Mouse (Mus musculus): ENCODE results near the gene Phactr2.

Gene Phactr2

GRCm38 (mm10) chr10:13448283-13449045, 25.7 kb downstream of the Phactr2 start:
- in situ Hi-C loops (cut with MboI, MseI) = no loop called here

GRCm38 (mm10) chr10:13446791-13447249, 27.4 kb downstream of the Phactr2 start:
- in situ Hi-C loops (cut with MboI, MseI) = no loop called here

- in situ Hi-C loops (cut with MboI, MseI) = no loop called here
Observed at GRCm38 (mm10) chr10:13444257-13444656, 30.0 kb downstream of the Phactr2 start.

GRCm38 (mm10) chr10:13443647-13444046, 30.6 kb downstream of the Phactr2 start:
- in situ Hi-C loops (cut with MboI, MseI) = no loop called here

- in situ Hi-C loops (cut with MboI, MseI) = no loop called here
Observed at GRCm38 (mm10) chr10:13440292-13440691, 33.9 kb downstream of the Phactr2 start.

GRCm38 (mm10) chr10:13438118-13438821, 35.9 kb downstream of the Phactr2 start:
- in situ Hi-C loops (cut with MboI, MseI) = loop anchor here (5.0 kb wide), 3 partner anchors 39 to 416 kb away; no protein-coding TSS in a partner anchor

GRCm38 (mm10) chr10:13437011-13437410, 37.2 kb downstream of the Phactr2 start:
- in situ Hi-C loops (cut with MboI, MseI) = loop anchor here (5.0 kb wide), 3 partner anchors 40 to 415 kb away; no protein-coding TSS in a partner anchor

GRCm38 (mm10) chr10:13433016-13433415, 41.2 kb downstream of the Phactr2 start:
- in situ Hi-C loops (cut with MboI, MseI) = no loop called here

- in situ Hi-C loops (cut with MboI, MseI) = no loop called here
Observed at GRCm38 (mm10) chr10:13431641-13432540, 42.3 kb downstream of the Phactr2 start.

GRCm38 (mm10) chr10:13429766-13430165, 44.4 kb downstream of the Phactr2 start:
- in situ Hi-C loops (cut with MboI, MseI) = loop anchor here (5.0 to 10.0 kb wide), 3 partner anchors 235 to 407 kb away; partner anchors contain the start of gene Ltv1 (in 1 of the 2)

GRCm38 (mm10) chr10:13429240-13429639, 45.0 kb downstream of the Phactr2 start:
- in situ Hi-C loops (cut with MboI, MseI) = loop anchor here (5.0 to 10.0 kb wide), 3 partner anchors 234 to 407 kb away; partner anchors contain the start of gene Ltv1 (in 1 of the 2)

- in situ Hi-C loops (cut with MboI, MseI) = loop anchor here (5.0 to 10.0 kb wide), 3 partner anchors 234 to 406 kb away; partner anchors contain the start of gene Ltv1 (in 1 of the 2)
Observed at GRCm38 (mm10) chr10:13428536-13428935, 45.7 kb downstream of the Phactr2 start.

GRCm38 (mm10) chr10:13427599-13427998, 46.6 kb downstream of the Phactr2 start:
- in situ Hi-C loops (cut with MboI, MseI) = loop anchor here (5.0 to 10.0 kb wide), 3 partner anchors 233 to 405 kb away; partner anchors contain the start of gene Ltv1 (in 1 of the 2)

- in situ Hi-C loops (cut with MboI, MseI) = loop anchor here (5.0 to 10.0 kb wide), 3 partner anchors 230 to 403 kb away; partner anchors contain the start of gene Ltv1 (in 1 of the 2)
Observed at GRCm38 (mm10) chr10:13425198-13425597, 49.0 kb downstream of the Phactr2 start.

GRCm38 (mm10) chr10:13424508-13424907, 49.7 kb downstream of the Phactr2 start:
- in situ Hi-C loops (cut with MboI, MseI) = loop anchor here in 1 of 2 experiments (10.0 kb wide), 1 partner anchor 230 kb away; the partner anchor contains the start of gene Ltv1

- in situ Hi-C loops (cut with MboI, MseI) = loop anchor here in 1 of 2 experiments (10.0 kb wide), 1 partner anchor 229 kb away; the partner anchor contains the start of gene Ltv1
Observed at GRCm38 (mm10) chr10:13424015-13424414, 50.2 kb downstream of the Phactr2 start.

GRCm38 (mm10) chr10:13422121-13422520, 52.1 kb downstream of the Phactr2 start:
- in situ Hi-C loops (cut with MboI, MseI) = loop anchor here in 1 of 2 experiments (10.0 kb wide), 1 partner anchor 227 kb away; the partner anchor contains the start of gene Ltv1

- in situ Hi-C loops (cut with MboI, MseI) = no loop called here
Observed at GRCm38 (mm10) chr10:13419246-13419645, 55.0 kb downstream of the Phactr2 start.

- in situ Hi-C loops (cut with MboI, MseI) = no loop called here
Observed at GRCm38 (mm10) chr10:13415489-13416104, 58.6 kb downstream of the Phactr2 start.
